Mouse (Mus musculus) lung, postnatal 10 days (tissue): ENCODE measurements around the gene Zfand3.

Experiments
- DNase-seq: peaks from one replicate; pipeline ENCODE4 v3.0.0; 2021

The Zfand3 gene

DNA sequence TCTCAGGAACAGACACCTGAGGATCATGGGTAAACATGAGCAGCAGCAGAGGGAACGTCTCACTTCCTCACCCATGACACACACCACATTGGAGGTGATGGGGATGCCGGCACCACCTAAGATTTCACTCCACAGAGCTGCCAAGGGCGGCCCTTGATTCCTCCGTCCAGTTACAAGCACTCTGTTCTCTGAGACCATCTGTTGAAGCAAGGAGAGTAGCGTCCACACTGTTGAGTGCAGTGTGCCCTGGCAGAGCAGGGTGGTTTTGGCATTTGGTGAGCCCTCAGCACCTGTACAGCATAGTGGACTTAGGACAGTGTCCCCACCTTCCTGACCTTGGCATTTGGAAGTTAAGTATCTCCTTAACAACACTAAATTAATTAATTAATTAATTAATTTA lies 107.0 kb downstream of the Zfand3 start:
- DNase-seq: no peak

DNA sequence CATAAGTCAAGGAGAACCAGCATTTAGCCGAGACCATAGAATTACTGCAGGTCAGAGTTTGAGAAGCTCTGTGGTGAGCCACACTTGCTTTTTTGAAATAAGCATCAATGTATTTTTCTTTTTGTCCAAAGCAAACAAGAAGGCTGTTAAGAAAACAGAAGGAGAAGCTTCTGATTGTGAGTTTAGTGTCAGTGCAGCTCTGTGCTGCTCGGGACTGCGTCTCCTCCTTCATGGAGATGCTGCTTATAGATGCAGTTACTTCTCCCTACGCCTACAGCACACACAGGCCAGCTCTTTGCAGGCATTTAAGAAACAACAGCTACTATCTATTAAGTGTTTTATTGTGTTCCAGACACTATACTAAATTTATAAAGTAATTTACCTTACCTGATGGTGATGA lies 107.5 kb downstream of the Zfand3 start:
- DNase-seq: no peak

DNA sequence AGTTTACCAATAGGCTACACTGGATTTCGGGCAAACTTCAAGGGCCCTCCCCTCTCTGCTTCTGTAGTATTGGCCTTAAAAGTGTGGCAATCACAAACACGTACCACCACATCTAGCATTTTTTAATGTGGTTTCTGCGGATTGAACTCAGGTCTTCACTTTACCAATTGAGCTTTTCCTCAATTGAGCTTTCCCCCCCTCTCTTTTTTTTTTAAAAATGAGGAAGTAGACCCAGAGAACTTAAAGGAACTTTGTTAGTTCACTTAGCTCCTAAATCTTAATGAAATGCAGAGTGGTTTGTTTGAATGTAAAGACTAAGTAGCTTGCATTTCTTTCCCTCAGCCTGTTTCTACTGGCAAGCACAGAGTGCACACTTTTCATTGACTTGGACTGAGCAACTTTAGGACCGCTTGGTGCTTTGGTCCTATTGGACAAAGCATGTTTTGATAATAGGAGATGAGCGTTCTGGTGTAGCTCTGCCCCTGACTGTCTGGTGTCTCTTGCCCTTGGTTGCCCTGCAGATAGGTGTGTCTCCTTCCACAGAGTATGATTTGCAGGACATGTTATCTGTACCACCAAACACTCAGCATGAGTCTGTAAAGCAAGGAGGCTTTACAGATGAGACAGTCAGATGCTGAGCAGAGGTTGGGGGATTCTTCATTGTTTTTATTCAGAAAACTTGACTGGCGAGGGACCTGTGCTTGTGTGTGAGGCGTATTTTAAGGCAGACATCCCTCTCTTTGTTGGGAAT lies 108.2 kb downstream of the Zfand3 start:
- no peak for DNase-seq

DNA sequence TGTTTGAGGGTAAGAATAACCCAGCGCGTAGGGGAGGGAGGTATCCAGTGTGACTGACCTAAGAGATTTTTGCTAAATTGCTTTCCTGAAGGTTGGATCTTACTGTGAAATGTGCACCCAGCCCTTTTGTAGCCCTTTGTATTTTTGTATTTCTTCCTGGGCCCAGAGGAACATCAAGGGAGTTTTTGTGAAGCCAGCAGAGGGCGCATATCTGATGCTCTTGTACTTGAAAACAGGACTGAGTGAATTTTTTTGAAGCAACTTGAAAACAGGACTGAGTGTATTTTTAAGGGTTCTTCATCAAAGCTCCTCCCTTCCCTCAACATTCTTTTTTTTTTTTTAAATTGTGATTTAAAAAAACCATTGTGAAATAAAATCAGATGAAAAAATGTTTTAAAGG lies 110.2 kb downstream of the Zfand3 start:
- peak; percentile 48 for DNase-seq

- DNase-seq: no peak
Measured at GRCm38 (mm10) chr17:30116226-30116625, 111.7 kb downstream of the Zfand3 start.

- DNase-seq: no peak
Measured at GRCm38 (mm10) chr17:30118036-30118435, 113.5 kb downstream of the Zfand3 start.

GRCm38 (mm10) chr17:30122278-30122677 lies 117.7 kb downstream of the Zfand3 start:
- DNase-seq: no peak

DNA sequence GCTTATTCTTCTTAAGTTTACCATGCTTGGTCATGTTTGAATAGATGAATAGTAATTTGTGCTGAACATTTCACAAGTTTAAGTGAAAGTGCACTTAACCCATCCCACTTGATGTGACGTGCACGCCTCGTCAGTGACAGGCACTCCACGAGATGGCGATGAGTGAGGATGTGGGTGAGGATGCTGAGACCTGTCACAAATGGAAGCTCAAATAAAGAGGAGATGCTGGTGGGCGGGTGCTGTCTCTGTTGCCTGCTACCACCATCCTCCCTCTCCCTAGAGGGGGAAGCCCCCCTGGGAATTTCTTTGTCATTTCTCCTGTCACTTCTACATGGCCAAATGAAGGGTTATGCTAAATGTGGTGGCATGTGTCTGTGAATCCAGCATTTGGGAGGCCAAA lies 123.9 kb downstream of the Zfand3 start:
- DNase-seq: no peak

- no peak for DNase-seq
Measured at GRCm38 (mm10) chr17:30129220-30129619, 124.7 kb downstream of the Zfand3 start.

DNA sequence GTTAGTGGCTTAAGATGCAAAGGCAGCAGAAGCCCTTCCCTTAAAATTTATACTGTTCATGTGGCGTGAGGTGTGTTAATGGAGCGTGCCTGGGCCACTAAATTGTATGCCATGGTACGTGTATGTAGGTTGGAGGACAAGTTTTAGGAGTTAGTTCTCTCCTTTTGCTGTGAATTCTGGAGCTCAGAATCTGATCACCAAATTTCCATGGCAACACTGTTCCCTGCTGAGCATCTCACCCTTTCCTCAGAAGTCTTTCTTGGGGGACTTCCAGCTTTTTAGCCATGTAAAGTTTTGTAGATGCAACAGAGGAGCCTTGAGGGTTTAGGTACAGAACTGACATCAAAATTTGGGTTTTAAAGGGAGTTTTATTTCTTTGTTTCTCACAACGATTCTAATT lies 125.8 kb downstream of the Zfand3 start:
- DNase-seq: no peak

DNA sequence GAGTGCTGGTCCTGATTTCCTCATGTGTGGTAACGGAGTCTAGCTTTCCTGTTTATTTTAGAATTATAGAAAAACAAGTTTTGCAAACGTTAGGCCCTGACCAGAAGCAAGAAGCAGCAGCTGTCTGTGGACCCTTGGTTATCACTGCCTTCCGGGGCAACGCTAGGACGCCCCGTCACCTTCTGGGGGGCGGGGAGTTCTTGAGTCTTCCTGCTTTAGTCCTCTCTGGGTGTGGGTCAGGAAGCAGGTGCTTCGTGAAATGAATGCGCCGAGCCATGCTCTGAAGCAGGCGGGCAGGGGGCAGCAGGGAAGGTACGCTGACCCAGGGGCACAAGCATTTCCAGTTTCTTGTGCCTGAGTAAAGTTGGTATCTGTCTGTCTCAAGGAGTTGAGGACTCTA lies 129.1 kb downstream of the Zfand3 start:
- DNase-seq: no peak

GRCm38 (mm10) chr17:30134955-30135735 lies 130.6 kb downstream of the Zfand3 start:
- no peak for DNase-seq

DNA sequence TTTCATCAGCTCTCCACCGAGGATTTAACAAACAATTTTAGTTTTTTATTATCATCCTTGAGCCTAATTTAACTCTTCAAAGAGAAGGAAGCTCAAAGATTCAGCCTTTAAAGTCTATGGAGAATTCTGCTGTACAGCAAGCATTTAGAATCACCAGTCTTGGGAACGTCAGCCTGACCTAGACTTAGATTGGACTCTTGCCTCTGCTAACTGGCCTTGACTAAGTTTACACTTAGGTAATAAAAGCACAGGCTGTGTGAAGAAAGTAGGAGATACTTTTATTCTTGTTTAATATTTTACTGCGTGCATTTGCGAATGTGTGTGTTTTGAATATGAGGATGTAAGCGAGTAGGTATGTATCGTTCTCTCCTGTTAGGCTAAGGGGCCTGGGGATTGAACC lies 131.4 kb downstream of the Zfand3 start:
- no peak for DNase-seq

- peak; percentile 63 for DNase-seq
Measured at GRCm38 (mm10) chr17:30136684-30137083, 132.2 kb downstream of the Zfand3 start.

- DNase-seq: no peak
Measured at GRCm38 (mm10) chr17:30137115-30137514, 132.6 kb downstream of the Zfand3 start.

GRCm38 (mm10) chr17:30144114-30144513 lies 139.6 kb downstream of the Zfand3 start:
- DNase-seq: no peak

GRCm38 (mm10) chr17:30145596-30146149 lies 141.1 kb downstream of the Zfand3 start:
- no peak for DNase-seq

DNA sequence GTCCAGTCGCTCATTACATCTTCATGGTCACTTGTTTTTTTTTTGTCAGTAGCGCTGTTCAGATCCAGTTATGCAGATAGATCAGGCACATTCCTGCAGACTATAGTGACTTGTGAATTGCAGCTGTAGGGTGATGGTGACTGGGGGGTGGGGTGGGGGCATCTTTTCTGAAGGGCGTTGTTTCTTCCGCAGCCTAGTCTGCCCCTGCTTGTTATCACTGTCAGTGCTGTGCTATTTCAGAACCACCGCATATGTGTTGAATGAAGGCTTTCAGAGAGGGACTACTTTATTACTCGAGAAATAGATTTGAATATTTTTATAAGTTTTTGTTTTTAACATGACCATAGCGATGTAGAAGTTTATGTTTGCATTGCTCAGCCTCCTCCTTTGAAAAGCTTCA lies 142.0 kb downstream of the Zfand3 start:
- DNase-seq: no peak

DNA sequence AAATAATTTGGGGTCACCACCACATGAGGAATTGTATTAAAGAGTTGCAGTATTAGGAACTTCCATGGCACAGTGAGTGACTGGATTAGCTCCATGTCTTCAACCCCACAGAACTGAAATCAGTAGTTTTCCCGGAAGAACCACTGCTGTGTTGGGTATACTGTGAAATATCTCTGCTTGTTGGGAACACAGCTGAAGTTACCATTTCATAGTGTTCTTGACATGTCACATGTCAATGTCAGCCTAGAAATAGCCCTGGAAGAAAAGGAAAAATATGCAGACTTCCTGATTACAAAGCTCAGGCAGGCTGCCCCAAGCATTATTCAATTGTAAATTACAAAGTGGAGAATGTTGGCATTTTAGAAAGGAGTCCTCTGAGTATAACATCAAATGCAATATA lies 143.4 kb downstream of the Zfand3 start:
- DNase-seq: peak; percentile 32

DNA sequence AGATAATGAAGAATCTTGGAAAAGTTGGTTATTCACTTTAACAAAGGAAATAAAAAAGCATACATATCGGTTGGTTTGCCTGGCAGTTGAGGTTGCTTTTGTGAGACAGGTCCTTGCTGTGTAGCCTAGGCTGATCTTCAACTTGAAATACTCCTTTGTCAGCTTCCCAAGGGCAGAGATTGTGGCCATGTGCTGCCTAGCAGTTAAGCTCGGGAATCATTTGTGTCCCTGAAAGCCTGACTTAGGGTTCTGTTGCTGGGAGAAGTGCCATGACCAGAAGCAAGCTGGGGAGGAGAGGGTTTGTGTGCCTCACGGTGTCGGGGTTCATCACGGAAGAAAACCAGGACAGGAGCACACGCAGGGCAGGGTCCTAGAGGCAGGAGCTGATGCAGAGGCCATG lies 143.8 kb downstream of the Zfand3 start:
- DNase-seq: no peak

GRCm38 (mm10) chr17:30149911-30150310 lies 145.4 kb downstream of the Zfand3 start:
- no peak for DNase-seq

DNA sequence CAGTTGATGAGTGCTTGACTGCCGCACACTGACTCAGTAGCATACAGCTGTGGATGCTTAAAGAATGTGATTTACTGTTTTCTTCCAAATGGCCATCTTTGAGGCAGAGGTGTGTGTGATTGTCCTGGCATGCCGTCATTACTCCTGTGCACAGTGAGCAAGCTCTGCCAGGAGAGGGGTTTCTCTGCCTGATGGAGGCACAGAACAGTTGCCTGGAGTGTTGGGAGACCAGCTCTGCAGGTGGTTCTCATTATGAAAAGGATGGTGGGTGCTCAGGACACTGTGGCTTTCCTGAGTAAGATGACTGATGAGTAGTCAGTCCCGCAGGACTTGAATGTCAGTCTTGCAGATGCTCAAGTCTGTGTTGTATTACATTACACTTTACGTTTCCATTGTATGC lies 149.6 kb downstream of the Zfand3 start:
- DNase-seq: no peak

DNA sequence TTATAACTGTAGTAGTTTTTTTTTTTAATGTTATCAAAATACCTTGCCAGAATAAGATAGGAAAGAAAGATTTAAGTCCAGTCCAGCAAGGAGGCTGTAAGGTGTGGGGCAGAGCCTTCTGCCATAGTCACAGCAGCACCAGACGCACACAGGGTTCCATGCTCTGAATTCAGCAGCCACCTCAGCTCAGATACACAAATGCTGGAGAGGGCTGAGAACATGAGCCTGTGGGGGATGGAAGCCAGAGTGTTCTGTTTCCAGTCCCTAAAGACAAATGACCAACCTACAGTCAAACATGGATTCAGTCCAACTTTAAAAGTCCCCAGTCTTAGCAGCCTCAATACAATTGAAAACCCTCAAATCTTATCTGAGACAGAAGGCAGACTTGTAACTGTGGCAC lies 150.3 kb downstream of the Zfand3 start:
- no peak for DNase-seq

DNA sequence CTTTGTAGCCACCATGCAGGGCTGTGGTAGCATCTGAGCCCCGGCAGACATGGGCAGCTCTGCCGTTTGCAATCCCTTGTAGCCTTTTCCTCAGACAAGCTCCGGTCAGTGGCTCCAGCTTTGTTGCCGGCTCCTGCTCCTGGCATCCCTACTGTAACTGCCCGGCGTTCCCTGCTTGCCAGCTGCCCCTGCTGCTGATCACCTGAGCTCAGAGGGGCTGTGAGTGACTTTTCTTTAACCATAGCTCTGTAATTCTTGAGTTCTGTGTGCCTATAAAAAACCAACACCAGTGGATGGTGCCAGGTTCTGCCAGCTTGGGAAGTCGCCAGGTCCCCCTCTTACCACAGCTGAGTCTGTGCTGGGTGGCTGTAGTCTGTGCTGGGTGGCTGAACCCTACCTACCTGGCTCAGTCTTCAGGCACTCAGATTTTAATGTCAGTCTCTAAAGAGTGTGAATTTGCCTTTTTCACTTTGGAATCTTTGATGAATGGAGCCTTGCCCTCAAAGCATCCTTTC lies 150.9 kb downstream of the Zfand3 start:
- DNase-seq: no peak
